Mouse (Mus musculus): Measurements from ENCODE around the gene Retreg1.
"Not testable (repeated sequence)": the region's sequence is repeated elsewhere in the genome, so short reads cannot be mapped to it uniquely, and the experiment has no call there.

Retreg1 gene

GRCm38 (mm10) chr15:25945224-25945623 lies 102.2 kb downstream of the Retreg1 start:
- DNase-seq (ENCODE audit: extremely low read depth, low read depth) = no peak

GRCm38 (mm10) chr15:25946482-25946881 lies 103.5 kb downstream of the Retreg1 start:
- no peak for DNase-seq (ENCODE audit: extremely low read depth, low read depth)

GRCm38 (mm10) chr15:25947383-25947782 lies 104.4 kb downstream of the Retreg1 start:
- DNase-seq (ENCODE audit: extremely low read depth, low read depth) = no peak

- no peak for DNase-seq (ENCODE audit: extremely low read depth, low read depth)
Observed at GRCm38 (mm10) chr15:25948257-25949223, 105.6 kb downstream of the Retreg1 start.

- no peak for DNase-seq (ENCODE audit: extremely low read depth, low read depth)
Observed at GRCm38 (mm10) chr15:25949696-25950095, 106.7 kb downstream of the Retreg1 start.

GRCm38 (mm10) chr15:25950584-25950983 lies 107.6 kb downstream of the Retreg1 start:
- no peak for DNase-seq (ENCODE audit: extremely low read depth, low read depth)

- DNase-seq (ENCODE audit: extremely low read depth, low read depth) = no peak
Observed at GRCm38 (mm10) chr15:25951037-25951436, 108.1 kb downstream of the Retreg1 start.

GRCm38 (mm10) chr15:25956001-25956400 lies 113.0 kb downstream of the Retreg1 start:
- no peak for DNase-seq (ENCODE audit: extremely low read depth, low read depth)

GRCm38 (mm10) chr15:25956422-25957117 lies 113.6 kb downstream of the Retreg1 start:
- DNase-seq (ENCODE audit: extremely low read depth, low read depth) = no peak

GRCm38 (mm10) chr15:25957651-25958050 lies 114.7 kb downstream of the Retreg1 start:
- no peak for DNase-seq (ENCODE audit: extremely low read depth, low read depth)

- DNase-seq (ENCODE audit: extremely low read depth, low read depth) = no peak
Observed at GRCm38 (mm10) chr15:25959375-25959774, 116.4 kb downstream of the Retreg1 start.

- no peak for DNase-seq (ENCODE audit: extremely low read depth, low read depth)
Observed at GRCm38 (mm10) chr15:25960231-25960630, 117.3 kb downstream of the Retreg1 start.

GRCm38 (mm10) chr15:25966220-25966774 lies 123.3 kb downstream of the Retreg1 start:
- DNase-seq (ENCODE audit: extremely low read depth, low read depth) = no peak

- DNase-seq (ENCODE audit: extremely low read depth, low read depth) = no peak
Observed at GRCm38 (mm10) chr15:25971596-25971995, 128.6 kb downstream of the Retreg1 start.

- DNase-seq (ENCODE audit: extremely low read depth, low read depth) = no peak
Observed at GRCm38 (mm10) chr15:25972758-25973157, 129.8 kb downstream of the Retreg1 start.

- no peak for DNase-seq (ENCODE audit: extremely low read depth, low read depth)
Observed at GRCm38 (mm10) chr15:25974352-25974751, 131.4 kb downstream of the Retreg1 start.

GRCm38 (mm10) chr15:25975810-25976209 lies 132.8 kb downstream of the Retreg1 start:
- DNase-seq (ENCODE audit: extremely low read depth, low read depth) = no peak

GRCm38 (mm10) chr15:25983614-25984013 lies 140.6 kb downstream of the Retreg1 start:
- not testable (repeated sequence) for DNase-seq (ENCODE audit: extremely low read depth, low read depth)

- DNase-seq (ENCODE audit: extremely low read depth, low read depth) = peak; percentile 99
Observed at GRCm38 (mm10) chr15:25984067-25984733, 141.2 kb downstream of the Retreg1 start, which contains the start of gene Zfp622. Zfp622 (plus strand) TSS chr15:25984366.

GRCm38 (mm10) chr15:25984734-25985492 lies 141.9 kb downstream of the Retreg1 start:
- DNase-seq (ENCODE audit: extremely low read depth, low read depth) = no peak

All from MEL-GATA-1-ER (cell line).